Mouse (Mus musculus): ENCODE measurements around the gene Ndrg4. TPM values are rescaled to one million over a fixed set of nuclear protein-coding genes. Genes with fewer than 3 reads are reported as not detected.

Ndrg4 gene
- polyA plus RNA-seq, 1 experiment from 2014 or later: 21.0 TPM

- no peak overlapping the region for H3K27ac ChIP-seq (ENCODE audit: low read length)
- no peaks in the 10 kb centered on the region for H3K36me3 ChIP-seq (ENCODE audit: control insufficient read depth, insufficient read depth, low read length)
- WGBS: 19% methylated on average over 6 of the region's 6 CpGs
- 0 out of 2 replicates have a peak, but pooled peaks cover 9% of the 10 kb centered on the region for H3K27me3 ChIP-seq (ENCODE audit: control insufficient read depth, insufficient read depth, low read length)
- H3K9ac ChIP-seq (replicated peaks; ENCODE audit: low read depth, low read length): no peak overlapping the region
- ATAC-seq (ENCODE audit: insufficient number of reproducible peaks, insufficient read depth, low FRiP score, low read depth): no peak
- no peak overlapping the region for H3K4me2 ChIP-seq (replicated peaks; ENCODE audit: low read depth, low read length)
- H3K4me1 ChIP-seq (ENCODE audit: control insufficient read depth, insufficient read depth, low read length): no peaks in the 10 kb centered on the region
- no peak overlapping the region for H3K4me3 ChIP-seq (ENCODE audit: low read depth, low read length)
- H3K9me3 ChIP-seq (ENCODE audit: control insufficient read depth, low read depth, low read length): no peaks in the 10 kb centered on the region
These were observed 17.9 kb downstream of the Ndrg4 start for GRCm38 (mm10) chr8:95694631-95695030.

- 63% methylated on average over 8 of the region's 8 CpGs for WGBS
- no peak overlapping the region for H3K4me3 ChIP-seq (ENCODE audit: low read depth, low read length)
- H3K4me1 ChIP-seq (ENCODE audit: control insufficient read depth, insufficient read depth, low read length): no peaks in the 10 kb centered on the region
- no peaks in the 10 kb centered on the region for H3K9me3 ChIP-seq (ENCODE audit: control insufficient read depth, low read depth, low read length)
- no peaks in the 10 kb centered on the region for H3K36me3 ChIP-seq (ENCODE audit: control insufficient read depth, insufficient read depth, low read length)
- H3K9ac ChIP-seq (replicated peaks; ENCODE audit: low read depth, low read length): no peak overlapping the region
- H3K27me3 ChIP-seq (ENCODE audit: control insufficient read depth, insufficient read depth, low read length): 0 out of 2 replicates have a peak, but pooled peaks cover 9% of the 10 kb centered on the region
- H3K27ac ChIP-seq (ENCODE audit: low read length): no peak overlapping the region
- ATAC-seq (ENCODE audit: insufficient number of reproducible peaks, insufficient read depth, low FRiP score, low read depth): no peak
- H3K4me2 ChIP-seq (replicated peaks; ENCODE audit: low read depth, low read length): peak overlapping the region; percentile 28; the same call in 1 of the 2 replicates
These were observed 19.9 kb downstream of the Ndrg4 start for GRCm38 (mm10) chr8:95696661-95697060.

GRCm38 (mm10) chr8:95697128-95697527, 20.3 kb downstream of the Ndrg4 start:
- no peak overlapping the region for H3K4me3 ChIP-seq (ENCODE audit: low read depth, low read length)
- H3K9me3 ChIP-seq (ENCODE audit: control insufficient read depth, low read depth, low read length): no peaks in the 10 kb centered on the region
- H3K27ac ChIP-seq (ENCODE audit: low read length): no peak overlapping the region
- H3K4me1 ChIP-seq (ENCODE audit: control insufficient read depth, insufficient read depth, low read length): no peaks in the 10 kb centered on the region
- no peaks in the 10 kb centered on the region for H3K36me3 ChIP-seq (ENCODE audit: control insufficient read depth, insufficient read depth, low read length)
- H3K4me2 ChIP-seq (replicated peaks; ENCODE audit: low read depth, low read length): peak overlapping the region; percentile 28; the same call in 1 of the 2 replicates
- 0 out of 2 replicates have a peak, but pooled peaks cover 9% of the 10 kb centered on the region for H3K27me3 ChIP-seq (ENCODE audit: control insufficient read depth, insufficient read depth, low read length)
- WGBS: under 1% methylated on average over 11 of the region's 11 CpGs
- no peak overlapping the region for H3K9ac ChIP-seq (replicated peaks; ENCODE audit: low read depth, low read length)
- 0 out of 2 replicates have a peak, but pooled peaks have one; percentile 51 for ATAC-seq (ENCODE audit: insufficient number of reproducible peaks, insufficient read depth, low FRiP score, low read depth)

GRCm38 (mm10) chr8:95698179-95698578, 21.4 kb downstream of the Ndrg4 start:
- WGBS: 35% methylated on average over 6 of the region's 6 CpGs
- H3K36me3 ChIP-seq (ENCODE audit: control insufficient read depth, insufficient read depth, low read length): no peaks in the 10 kb centered on the region
- no peak overlapping the region for H3K4me2 ChIP-seq (replicated peaks; ENCODE audit: low read depth, low read length)
- no peak for ATAC-seq (ENCODE audit: insufficient number of reproducible peaks, insufficient read depth, low FRiP score, low read depth)
- H3K9ac ChIP-seq (replicated peaks; ENCODE audit: low read depth, low read length): no peak overlapping the region
- H3K4me1 ChIP-seq (ENCODE audit: control insufficient read depth, insufficient read depth, low read length): peaks cover under 1% of the 10 kb centered on the region; the same call in 1 of the 2 replicates
- no peak overlapping the region for H3K27ac ChIP-seq (ENCODE audit: low read length)
- H3K9me3 ChIP-seq (ENCODE audit: control insufficient read depth, low read depth, low read length): no peaks in the 10 kb centered on the region
- 0 out of 2 replicates have a peak, but pooled peaks cover 9% of the 10 kb centered on the region for H3K27me3 ChIP-seq (ENCODE audit: control insufficient read depth, insufficient read depth, low read length)
- H3K4me3 ChIP-seq (ENCODE audit: low read depth, low read length): no peak overlapping the region

- Histone ChIP-seq H3K36me3 (ENCODE audit: control insufficient read depth, insufficient read depth, low read length) (no peaks in the 10 kb centered on the region), H3K27me3 (ENCODE audit: control insufficient read depth, insufficient read depth, low read length) (0 out of 2 replicates have a peak, but pooled peaks cover 2% of the 10 kb centered on the region), H3K4me1 (ENCODE audit: control insufficient read depth, insufficient read depth, low read length) (peaks cover 9% of the 10 kb centered on the region; the same call in 1 of the 2 replicates), H3K27ac (ENCODE audit: low read length) (no peak overlapping the region), H3K4me2 (replicated peaks; ENCODE audit: low read depth, low read length) (no peak overlapping the region), H3K9me3 (ENCODE audit: control insufficient read depth, low read depth, low read length) (no peaks in the 10 kb centered on the region), H3K4me3 (ENCODE audit: low read depth, low read length) (no peak overlapping the region), H3K9ac (replicated peaks; ENCODE audit: low read depth, low read length) (no peak overlapping the region)
- ATAC-seq (ENCODE audit: insufficient number of reproducible peaks, insufficient read depth, low FRiP score, low read depth): no peak
- 67% methylated on average over 9 of the region's 9 CpGs for WGBS
These were observed 23.5 kb downstream of the Ndrg4 start for GRCm38 (mm10) chr8:95700282-95700681.

GRCm38 (mm10) chr8:95701809-95702208, 25.0 kb downstream of the Ndrg4 start:
- Histone ChIP-seq H3K4me1 (ENCODE audit: control insufficient read depth, insufficient read depth, low read length) (peaks cover 9% of the 10 kb centered on the region; the same call in 1 of the 2 replicates), H3K4me2 (replicated peaks; ENCODE audit: low read depth, low read length) (no peak overlapping the region), H3K36me3 (ENCODE audit: control insufficient read depth, insufficient read depth, low read length) (no peaks in the 10 kb centered on the region), H3K9ac (replicated peaks; ENCODE audit: low read depth, low read length) (no peak overlapping the region), H3K9me3 (ENCODE audit: control insufficient read depth, low read depth, low read length) (no peaks in the 10 kb centered on the region), H3K27me3 (ENCODE audit: control insufficient read depth, insufficient read depth, low read length) (no peaks in the 10 kb centered on the region), H3K27ac (ENCODE audit: low read length) (no peak overlapping the region), H3K4me3 (ENCODE audit: low read depth, low read length) (no peak overlapping the region)
- ATAC-seq (ENCODE audit: insufficient number of reproducible peaks, insufficient read depth, low FRiP score, low read depth): no peak
- 63% methylated on average over 4 of the region's 4 CpGs for WGBS

- Histone ChIP-seq H3K9ac (replicated peaks; ENCODE audit: low read depth, low read length) (peak overlapping the region; percentile 40), H3K27ac (ENCODE audit: low read length) (no peak overlapping the region), H3K4me2 (replicated peaks; ENCODE audit: low read depth, low read length) (peak overlapping the region; percentile 99), H3K36me3 (ENCODE audit: control insufficient read depth, insufficient read depth, low read length) (no peaks in the 10 kb centered on the region), H3K9me3 (ENCODE audit: control insufficient read depth, low read depth, low read length) (no peaks in the 10 kb centered on the region), H3K27me3 (ENCODE audit: control insufficient read depth, insufficient read depth, low read length) (no peaks in the 10 kb centered on the region), H3K4me1 (ENCODE audit: control insufficient read depth, insufficient read depth, low read length) (peaks cover 9% of the 10 kb centered on the region; the same call in 1 of the 2 replicates), H3K4me3 (ENCODE audit: low read depth, low read length) (peak overlapping the region; percentile 53)
- peak; percentile 93 for ATAC-seq (ENCODE audit: insufficient number of reproducible peaks, insufficient read depth, low FRiP score, low read depth)
- 1% methylated on average over 34 of the region's 34 CpGs for WGBS
These were observed 26.0 kb downstream of the Ndrg4 start for GRCm38 (mm10) chr8:95702480-95703446.

GRCm38 (mm10) chr8:95703461-95704260, 26.9 kb downstream of the Ndrg4 start:
- Histone ChIP-seq H3K36me3 (ENCODE audit: control insufficient read depth, insufficient read depth, low read length) (no peaks in the 10 kb centered on the region), H3K9me3 (ENCODE audit: control insufficient read depth, low read depth, low read length) (no peaks in the 10 kb centered on the region), H3K27ac (ENCODE audit: low read length) (no peak overlapping the region), H3K4me3 (ENCODE audit: low read depth, low read length) (peak overlapping the region; percentile 53), H3K4me2 (replicated peaks; ENCODE audit: low read depth, low read length) (peak overlapping the region; percentile 99), H3K27me3 (ENCODE audit: control insufficient read depth, insufficient read depth, low read length) (no peaks in the 10 kb centered on the region), H3K4me1 (ENCODE audit: control insufficient read depth, insufficient read depth, low read length) (peaks cover 9% of the 10 kb centered on the region; the same call in 1 of the 2 replicates), H3K9ac (replicated peaks; ENCODE audit: low read depth, low read length) (peak overlapping the region; percentile 40)
- 4% methylated on average over 14 of the region's 15 CpGs for WGBS
- ATAC-seq (ENCODE audit: insufficient number of reproducible peaks, insufficient read depth, low FRiP score, low read depth): peak; percentile 1; the same call in 1 of the 2 replicates

All from stomach, embryonic 14.5 days (tissue).